ENCODE assay signal across 17 mouse cellular contexts in genomic region chr5:115207244-115207643, GRCm38 (mm10). TPM values are rescaled to one million over a fixed set of nuclear protein-coding genes. Genes with fewer than 3 reads are reported as not detected.
A peak's percentile ranks its signal among the peaks of the same experiment; 100 is the strongest.
DNase-seq lines count a peak whose midpoint lies in the region; TF ChIP-seq lines count a peak whose summit lies in the region.
"Had no signal": no experiment of that assay in that cellular context is flagged by ENCODE, and none has a peak within 500 bp of the region (broad histone marks: within the 10 kb centered on the region; RNA-seq: fewer than 3 reads in every experiment).

No protein-coding gene starts in this region.

- no peaks in the 10 kb centered on the region for H3K27me3 ChIP-seq in cerebellum, adult 2 months (ENCODE audit: control insufficient read depth, insufficient read depth, low read length)
- no peaks in the 10 kb centered on the region for H3K27me3 ChIP-seq in kidney, adult 2 months (replicated peaks; ENCODE audit: control insufficient read depth, insufficient read depth, low read length)

- H3K4me1 ChIP-seq in cerebellum, adult 2 months (ENCODE audit: control insufficient read depth, insufficient read depth, low read length) = peaks cover 28% of the 10 kb centered on the region; the same call in 1 of the 2 replicates
- H3K4me1 ChIP-seq in kidney, adult 2 months (ENCODE audit: control insufficient read depth, insufficient read depth, low read length) = no peaks in the 10 kb centered on the region

- no peak overlapping the region for H3K4me3 ChIP-seq in cerebellum, adult 2 months (replicated peaks; ENCODE audit: insufficient read depth, low read depth, low read length)
- no peak overlapping the region for H3K4me3 ChIP-seq in kidney, adult 2 months (ENCODE audit: insufficient read depth, low read depth, low read length)
- H3K4me3 ChIP-seq: lung, embryonic 15.5 days; midbrain, embryonic 13.5 days had no signal

- TF ChIP-seq CTCF in cerebellum, adult 2 months (IDR thresholded peaks at IDR 0.05; ENCODE audit: borderline replicate concordance, insufficient read depth, low read depth, low read length) = peak; percentile 36; the same call in 1 of the 2 replicates
- TF ChIP-seq CTCF in kidney, adult 2 months (conservative IDR thresholded peaks at IDR 0.05; ENCODE audit: insufficient read depth, insufficient read length, low read depth, low read length) = 0 out of 2 replicates have a peak, but pooled peaks have one; percentile 12

- no peak for TF ChIP-seq POLR2A in cerebellum, adult 2 months (IDR thresholded peaks at IDR 0.05; ENCODE audit: borderline replicate concordance, insufficient read depth, low read length)
- no peak for TF ChIP-seq POLR2A in kidney, adult 2 months (IDR thresholded peaks at IDR 0.05; ENCODE audit: low read depth, low read length)

- H3K36me3 ChIP-seq in kidney, adult 2 months (ENCODE audit: control insufficient read depth, insufficient read depth, low read length) = no peaks in the 10 kb centered on the region
- H3K36me3 ChIP-seq: lung, embryonic 15.5 days; midbrain, embryonic 13.5 days had no signal

- H3K27ac ChIP-seq in cerebellum, adult 2 months (ENCODE audit: insufficient read depth, low read length) = no peak overlapping the region
- no peak overlapping the region for H3K27ac ChIP-seq in kidney, adult 2 months (ENCODE audit: insufficient read depth, low read depth, low read length)
- H3K27ac ChIP-seq: lung, embryonic 15.5 days; midbrain, embryonic 13.5 days had no signal

- peak in 1 of 2 experiments; percentile 28 for DNase-seq in cerebellum, adult 2 months
- DNase-seq in cerebellum, adult 11 months = no peak
- DNase-seq in kidney, adult 2 months = no peak
- DNase-seq in kidney, postnatal 25 days = no peak
- DNase-seq in right cerebral cortex, postnatal 4 days = peak; percentile 33
- DNase-seq in right cerebral cortex, postnatal 25 days = no peak
- DNase-seq in lung, postnatal 10 days = no peak
- no peak for DNase-seq in gastrocnemius, postnatal 10 days
- DNase-seq: adrenal gland, postnatal 36 days; heart, adult 18-20 months; kidney, postnatal 10 days; retina, postnatal 1 day; thymus, adult 2 months had no signal

- 71% methylated on average over 5 of the region's 5 CpGs for WGBS in cerebellum, adult 2 months
- 60% methylated on average over 5 of the region's 5 CpGs for WGBS in kidney, adult 2 months

RNA-seq across cellular contexts. Expression of gene Cabp1, which starts 13.1 kb away (rescaled TPM):
- 278 and 294 TPM in 2 replicates for polyA plus RNA-seq in cerebellum, adult 2 months (2012; rRNA removed)
- polyA plus RNA-seq in kidney, adult 2 months (2012; rRNA removed) = 1.7 and 2.6 TPM in 2 replicates
- 1 to 10 TPM; 2.1 to 4.5 TPM for total RNA-seq in gastrocnemius, postnatal 10 days (2021)
- total RNA-seq: megakaryocyte progenitor cell, adult 5-6 weeks; neutrophil, adult 5-6 weeks had no signal

RNA-seq across cellular contexts. Expression of gene Pop5, which starts 28.4 kb away (rescaled TPM):
- 168 and 177 TPM in 2 replicates for polyA plus RNA-seq in cerebellum, adult 2 months (2012; rRNA removed)
- 132 and 160 TPM in 2 replicates for polyA plus RNA-seq in kidney, adult 2 months (2012; rRNA removed)
- total RNA-seq in gastrocnemius, postnatal 10 days (2021) = 10 to 100 TPM; 17.7 to 26.2 TPM

RNA-seq across cellular contexts. Expression of gene Mlec, which starts 49.3 kb away (rescaled TPM):
- polyA plus RNA-seq in cerebellum, adult 2 months (2012; rRNA removed) = 66.0 and 80.2 TPM in 2 replicates
- 202 and 209 TPM in 2 replicates for polyA plus RNA-seq in kidney, adult 2 months (2012; rRNA removed)
- 100 to 1,000 TPM; 231 to 235 TPM for total RNA-seq in gastrocnemius, postnatal 10 days (2021)

Comparison
In these comparisons a context has a peak if more than half of its experiments do, and no peak if none do; other contexts are left out.
1. RNA of gene Cabp1, which starts 13.1 kb away (polyA plus RNA-seq): 278 to 294 TPM in cerebellum, adult 2 months; 1.7 to 2.6 TPM in kidney, adult 2 months; every median in the first group is over 10 times any median in the second.